Mouse (Mus musculus): ENCODE measurements around the gene Cemip. TPM values are rescaled to one million over a fixed set of nuclear protein-coding genes. Genes with fewer than 3 reads are reported as not detected.

Cemip gene
- polyA plus RNA-seq, 2 experiments, result 0.59 to 0.83 TPM

DNA sequence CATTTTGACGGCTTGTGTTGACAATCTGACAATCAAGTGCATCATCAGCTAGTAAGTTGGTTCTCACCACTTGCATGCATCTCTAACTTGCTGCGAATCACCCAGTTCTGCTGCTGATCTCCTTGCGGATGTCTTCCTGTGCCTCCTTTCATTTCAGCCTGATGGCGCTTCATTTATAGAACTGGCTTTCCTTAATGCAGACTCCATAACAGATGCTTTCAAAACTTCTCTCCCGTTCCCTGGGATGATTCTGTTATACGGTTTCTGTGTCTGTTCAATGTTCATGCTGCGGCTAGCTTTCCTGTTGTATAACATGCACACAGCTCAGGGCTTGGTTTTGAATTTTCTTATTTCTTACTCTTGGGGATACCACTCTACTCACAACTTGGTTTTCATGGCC is 26.5 kb downstream of the Cemip start:
- DNase-seq (ENCODE audit: low spot score) (no peak), ATAC-seq (ENCODE audit: low FRiP score, low read depth) (no peak)
- Histone ChIP-seq H3K27me3 (ENCODE audit: control insufficient read depth, insufficient read depth, low read length) (no peaks in the 10 kb centered on the region), H3K9ac (ENCODE audit: low read depth, low read length, severe bottlenecking) (no peak overlapping the region), H3K4me3 (replicated peaks; ENCODE audit: low read length) (no peak overlapping the region), H3K36me3 (ENCODE audit: control insufficient read depth, insufficient read depth, low read length) (no peaks in the 10 kb centered on the region), H3K4me2 (replicated peaks; ENCODE audit: low read depth, low read length, severe bottlenecking) (no peak overlapping the region), H3K9me3 (ENCODE audit: control insufficient read depth, low read length) (no peaks in the 10 kb centered on the region), H3K4me1 (ENCODE audit: control insufficient read depth, insufficient read depth, low read length) (peaks cover 10% of the 10 kb centered on the region), H3K27ac (replicated peaks; ENCODE audit: low read depth, low read length) (no peak overlapping the region)
- TF ChIP-seq POLR2A (IDR thresholded peaks at IDR 0.05; ENCODE audit: borderline replicate concordance, extremely low read depth, insufficient read depth, insufficient read length), result no peak
- 87% methylated on average over 7 of the region's 7 CpGs for WGBS

DNA sequence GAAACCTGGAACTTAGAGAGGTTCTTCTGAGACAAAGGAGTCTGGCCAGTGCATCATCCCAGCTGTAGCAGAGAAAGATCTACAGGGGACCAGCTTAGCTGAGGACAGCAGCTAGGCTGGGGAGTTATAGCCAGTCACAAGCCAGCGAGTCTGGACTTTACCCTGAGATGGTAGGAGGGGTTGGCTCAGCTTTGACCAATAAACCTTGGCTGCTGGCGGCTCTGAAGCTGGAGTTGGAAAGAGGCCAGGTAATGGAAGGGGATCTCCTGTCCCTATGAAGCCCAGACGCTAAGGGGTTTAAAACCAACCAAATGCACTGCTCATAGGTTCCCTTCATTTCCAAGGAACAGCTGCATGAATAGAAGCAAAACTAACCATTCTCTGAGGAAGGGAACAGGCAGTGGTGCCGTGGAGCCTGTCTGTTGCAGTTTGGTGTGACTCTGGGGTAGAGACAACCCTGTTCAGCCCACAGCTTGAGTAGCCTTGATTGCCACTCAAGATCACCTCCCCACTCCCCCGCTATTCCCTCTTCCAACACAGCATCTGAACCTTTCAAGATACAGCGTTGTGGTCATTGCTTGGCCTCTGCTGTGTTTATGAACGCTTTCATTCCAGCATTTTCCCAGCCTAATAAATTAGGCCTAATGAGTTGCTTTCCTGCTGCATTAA is 30.2 kb downstream of the Cemip start:
- DNase-seq (ENCODE audit: low spot score) (peak; percentile 73), ATAC-seq (ENCODE audit: low FRiP score, low read depth) (peak; percentile 73; the same call in 1 of the 2 replicates)
- Histone ChIP-seq H3K27ac (replicated peaks; ENCODE audit: low read depth, low read length) (0 out of 2 replicates have a peak overlapping the region, but pooled peaks have one; percentile 9), H3K4me1 (ENCODE audit: control insufficient read depth, insufficient read depth, low read length) (peaks cover 10% of the 10 kb centered on the region), H3K4me2 (replicated peaks; ENCODE audit: low read depth, low read length, severe bottlenecking) (no peak overlapping the region; the same call in 1 of the 2 replicates), H3K27me3 (ENCODE audit: control insufficient read depth, insufficient read depth, low read length) (no peaks in the 10 kb centered on the region), H3K4me3 (replicated peaks; ENCODE audit: low read length) (no peak overlapping the region), H3K9ac (ENCODE audit: low read depth, low read length, severe bottlenecking) (no peak overlapping the region), H3K36me3 (ENCODE audit: control insufficient read depth, insufficient read depth, low read length) (no peaks in the 10 kb centered on the region), H3K9me3 (ENCODE audit: control insufficient read depth, low read length) (no peaks in the 10 kb centered on the region)
- WGBS, result 32% methylated on average over 7 of the region's 7 CpGs
- no peak for TF ChIP-seq POLR2A (IDR thresholded peaks at IDR 0.05; ENCODE audit: borderline replicate concordance, extremely low read depth, insufficient read depth, insufficient read length)

DNA sequence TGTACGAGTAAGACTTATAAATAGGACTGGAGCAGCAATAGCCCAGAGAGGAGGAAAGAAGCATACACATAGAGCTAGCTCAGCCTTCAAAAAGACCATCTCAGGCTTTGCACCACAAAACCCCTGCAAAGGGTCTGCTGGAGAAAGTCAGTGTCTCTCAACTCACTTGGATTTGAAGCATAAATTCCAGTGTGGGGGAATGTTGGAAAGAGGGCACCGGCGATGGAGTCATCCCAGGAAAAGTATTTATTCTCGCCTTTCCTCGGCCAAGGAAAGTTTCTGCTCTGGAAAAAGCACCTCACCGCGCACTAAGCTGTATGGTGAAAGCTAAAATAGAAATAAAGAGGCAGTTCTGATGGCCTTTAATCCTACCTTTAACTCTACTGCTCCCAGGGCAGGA is 32.4 kb downstream of the Cemip start:
- peaks cover 10% of the 10 kb centered on the region for H3K4me1 ChIP-seq (ENCODE audit: control insufficient read depth, insufficient read depth, low read length)
- WGBS, result 81% methylated on average over 7 of the region's 7 CpGs
- no peak for ATAC-seq (ENCODE audit: low FRiP score, low read depth)
- H3K27ac ChIP-seq (replicated peaks; ENCODE audit: low read depth, low read length), result no peak overlapping the region
- no peaks in the 10 kb centered on the region for H3K36me3 ChIP-seq (ENCODE audit: control insufficient read depth, insufficient read depth, low read length)
- no peak for TF ChIP-seq POLR2A (IDR thresholded peaks at IDR 0.05; ENCODE audit: borderline replicate concordance, extremely low read depth, insufficient read depth, insufficient read length)
- H3K4me3 ChIP-seq (replicated peaks; ENCODE audit: low read length), result no peak overlapping the region
- DNase-seq (ENCODE audit: low spot score), result no peak
- no peak overlapping the region for H3K4me2 ChIP-seq (replicated peaks; ENCODE audit: low read depth, low read length, severe bottlenecking)
- no peaks in the 10 kb centered on the region for H3K9me3 ChIP-seq (ENCODE audit: control insufficient read depth, low read length)
- H3K27me3 ChIP-seq (ENCODE audit: control insufficient read depth, insufficient read depth, low read length), result no peaks in the 10 kb centered on the region
- no peak overlapping the region for H3K9ac ChIP-seq (ENCODE audit: low read depth, low read length, severe bottlenecking)

DNA sequence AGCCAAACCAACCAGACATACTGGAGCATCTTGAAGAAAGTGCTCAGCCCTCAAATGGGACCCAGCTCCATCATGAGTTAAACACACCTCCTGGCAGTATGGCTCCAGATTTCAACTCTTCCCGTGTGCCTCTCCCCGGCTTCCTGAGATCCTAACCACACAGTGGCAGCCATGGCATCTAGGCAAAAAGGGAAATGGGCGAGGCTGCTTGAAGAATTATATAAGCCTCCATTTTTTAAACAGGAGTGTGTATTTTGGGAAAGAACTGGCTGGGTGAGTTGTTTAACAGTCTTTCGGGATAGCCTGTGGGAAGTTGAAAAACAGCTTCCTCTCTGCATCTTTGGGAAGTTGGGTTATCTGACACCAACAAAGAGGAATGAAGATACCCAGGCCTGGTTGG is 34.9 kb downstream of the Cemip start:
- no peak for ATAC-seq (ENCODE audit: low FRiP score, low read depth)
- Histone ChIP-seq H3K4me2 (replicated peaks; ENCODE audit: low read depth, low read length, severe bottlenecking) (no peak overlapping the region), H3K9me3 (ENCODE audit: control insufficient read depth, low read length) (no peaks in the 10 kb centered on the region), H3K27me3 (ENCODE audit: control insufficient read depth, insufficient read depth, low read length) (no peaks in the 10 kb centered on the region), H3K4me3 (replicated peaks; ENCODE audit: low read length) (no peak overlapping the region), H3K9ac (ENCODE audit: low read depth, low read length, severe bottlenecking) (no peak overlapping the region), H3K4me1 (ENCODE audit: control insufficient read depth, insufficient read depth, low read length) (peaks cover 10% of the 10 kb centered on the region), H3K27ac (replicated peaks; ENCODE audit: low read depth, low read length) (no peak overlapping the region), H3K36me3 (ENCODE audit: control insufficient read depth, insufficient read depth, low read length) (no peaks in the 10 kb centered on the region)
- DNase-seq (ENCODE audit: low spot score), result no peak
- no peak for TF ChIP-seq POLR2A (IDR thresholded peaks at IDR 0.05; ENCODE audit: borderline replicate concordance, extremely low read depth, insufficient read depth, insufficient read length)
- WGBS, result 75% methylated on average over 4 of the region's 4 CpGs

DNA sequence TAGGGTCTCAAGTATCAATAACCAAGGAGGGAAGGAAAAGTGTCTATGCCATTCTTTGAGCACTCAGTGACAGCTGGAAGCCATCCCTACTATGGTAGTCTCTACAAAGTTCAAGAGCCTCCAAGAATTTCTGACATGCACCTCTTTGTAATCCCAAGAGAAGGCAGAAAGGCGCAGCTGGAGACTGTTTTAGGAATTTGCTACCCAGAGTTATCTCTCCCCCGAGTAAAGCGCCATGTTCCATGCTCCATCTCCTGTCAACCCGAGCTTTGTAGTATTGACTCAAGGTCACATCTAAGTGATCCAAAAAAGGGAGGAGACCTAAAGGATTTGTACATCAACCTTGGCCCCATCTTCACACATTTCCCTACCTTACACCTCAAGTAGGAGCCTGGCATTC is 40.8 kb downstream of the Cemip start:
- H3K9me3 ChIP-seq (ENCODE audit: control insufficient read depth, low read length), result no peaks in the 10 kb centered on the region
- WGBS, result 83% methylated on average over 4 of the region's 4 CpGs

More for the DNA sequence above, 40.8 kb downstream of the Cemip start:
- no peak overlapping the region for H3K27ac ChIP-seq (replicated peaks; ENCODE audit: low read depth, low read length)
- H3K27me3 ChIP-seq (ENCODE audit: control insufficient read depth, insufficient read depth, low read length), result no peaks in the 10 kb centered on the region
- H3K4me3 ChIP-seq (replicated peaks; ENCODE audit: low read length), result no peak overlapping the region
- H3K4me1 ChIP-seq (ENCODE audit: control insufficient read depth, insufficient read depth, low read length), result 0 out of 2 replicates have a peak, but pooled peaks cover 3% of the 10 kb centered on the region
- no peak for TF ChIP-seq POLR2A (IDR thresholded peaks at IDR 0.05; ENCODE audit: borderline replicate concordance, extremely low read depth, insufficient read depth, insufficient read length)
- ATAC-seq (ENCODE audit: low FRiP score, low read depth), result no peak
- H3K9ac ChIP-seq (ENCODE audit: low read depth, low read length, severe bottlenecking), result no peak overlapping the region
- H3K36me3 ChIP-seq (ENCODE audit: control insufficient read depth, insufficient read depth, low read length), result no peaks in the 10 kb centered on the region
- no peak overlapping the region for H3K4me2 ChIP-seq (replicated peaks; ENCODE audit: low read depth, low read length, severe bottlenecking)
- no peak for DNase-seq (ENCODE audit: low spot score)

Data from limb, embryonic 14.5 days (tissue).